Mouse (Mus musculus): ENCODE data around the gene Ankrd65. TPM values are rescaled to one million over a fixed set of nuclear protein-coding genes. Genes with fewer than 3 reads are reported as not detected.

Ankrd65 gene
- total and polyA plus RNA-seq, 3 experiments: not detected

DNA sequence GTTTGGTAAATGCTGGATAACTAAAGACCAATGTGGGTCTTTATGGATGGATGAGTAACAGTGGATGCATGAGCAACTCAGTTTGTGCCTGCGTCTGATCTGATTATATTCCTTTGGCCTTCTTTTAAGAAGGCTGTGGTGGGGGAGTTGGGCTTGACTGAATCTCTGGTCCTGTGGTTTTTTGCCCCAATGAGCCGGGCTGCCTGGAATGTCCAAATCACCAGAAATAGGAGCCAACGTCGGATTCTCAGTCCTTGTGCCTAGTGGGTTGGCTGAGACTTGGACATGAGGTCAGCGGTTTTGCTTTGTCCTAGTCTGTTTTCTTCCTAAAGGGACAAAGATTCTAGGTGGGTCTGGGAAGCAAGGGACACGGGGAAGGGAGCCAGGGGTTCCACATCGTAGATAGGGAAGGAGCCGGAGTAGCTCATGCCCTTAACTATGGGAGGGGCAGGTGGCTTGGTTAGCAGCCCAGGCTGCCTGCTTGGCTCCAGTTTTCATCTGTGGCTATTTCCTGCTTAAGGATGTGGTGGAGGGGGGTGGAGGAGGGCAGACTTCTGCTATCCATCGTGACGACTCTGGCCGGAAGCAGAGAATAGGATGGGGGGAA is 47.3 kb downstream of the Ankrd65 start:
- no peak overlapping the region for H3K27ac ChIP-seq (ENCODE audit: insufficient read depth, low read depth)
- H3K9me3 ChIP-seq (replicated peaks; ENCODE audit: low read length): peaks cover 3% of the 10 kb centered on the region
- TF ChIP-seq TCF12 (IDR thresholded peaks at IDR 0.05; ENCODE audit: low read depth, low read length) (no peak), MXI1 (IDR thresholded peaks at IDR 0.05; ENCODE audit: low read depth, low read length) (no peak), CHD2 (IDR thresholded peaks at IDR 0.05; ENCODE audit: low read length) (no peak), HCFC1 (IDR thresholded peaks at IDR 0.05; ENCODE audit: low read depth, low read length) (no peak), CHD1 (IDR thresholded peaks at IDR 0.05; ENCODE audit: low read depth, low read length) (no peak), NELFE (IDR thresholded peaks at IDR 0.05; ENCODE audit: low read depth, low read length) (no peak), GABPA (IDR thresholded peaks at IDR 0.05; ENCODE audit: insufficient replicate concordance, low read depth, low read length) (no peak), JUN (IDR thresholded peaks at IDR 0.05; ENCODE audit: insufficient read depth, low read depth, low read length) (no peak), PAX5 (IDR thresholded peaks at IDR 0.05; ENCODE audit: low read length) (no peak), ETS1 (conservative IDR thresholded peaks at IDR 0.05; ENCODE audit: low read depth, low read length) (no peak), UBTF (IDR thresholded peaks at IDR 0.05; ENCODE audit: low read depth, low read length) (no peak), ZMIZ1 (IDR thresholded peaks at IDR 0.05; ENCODE audit: low read depth, low read length) (no peak), BHLHE40 (IDR thresholded peaks at IDR 0.05; ENCODE audit: low read depth, low read length) (no peak), MAX (IDR thresholded peaks at IDR 0.05; ENCODE audit: low read length) (no peak), E2F4 (IDR thresholded peaks at IDR 0.05; ENCODE audit: insufficient replicate concordance, low read depth, low read length) (no peak), SIN3A (IDR thresholded peaks at IDR 0.05; ENCODE audit: low read length) (no peak)
- in situ Hi-C loops (cut with MboI; ENCODE audit: low pct_ligation_motif_present, low pct_unique_long_range_greater_than_20kb, low sequenced_read_pairs): loop anchor here (5.0 to 10.0 kb wide), 2 partner anchors 40 to 107 kb away; partner anchors contain the start of gene Ube2j2
- H3K4me2 ChIP-seq (ENCODE audit: insufficient read depth, low read depth, poor library complexity, severe bottlenecking): no peak overlapping the region
- dilution Hi-C loops (cut with MboI; ENCODE audit: extremely low pct_ligation_motif_present, extremely low pct_unique_long_range_greater_than_20kb, low sequenced_read_pairs): no loop called here
- no peak overlapping the region for H3K4me3 ChIP-seq (replicated peaks in 1 of 3; ENCODE audit: low read depth in 2 of 3, low read length in 2 of 3, poor library complexity in 1 of 3)
- peaks cover 25 to 46% of the 10 kb centered on the region in 2 experiments for H3K4me1 ChIP-seq (ENCODE audit: control insufficient read depth in 1 of 2, insufficient read depth in 2 of 2)
- no peaks in the 10 kb centered on the region for H3K27me3 ChIP-seq (replicated peaks)
- peaks cover 17 to 33% of the 10 kb centered on the region in 2 experiments for H3K36me3 ChIP-seq (replicated peaks in 1 of 2; ENCODE audit: control insufficient read depth in 1 of 2, insufficient read depth in 1 of 2, low read length in 1 of 2)
- peaks cover 10% of the 10 kb centered on the region for H3K79me2 ChIP-seq (replicated peaks; ENCODE audit: control insufficient read depth, extremely low read depth, insufficient read depth, poor library complexity, severe bottlenecking)
- no peak for DNase-seq (ENCODE audit: extremely low read depth)
- no peak overlapping the region for H3K9ac ChIP-seq (ENCODE audit: insufficient read depth, low read depth)

DNA sequence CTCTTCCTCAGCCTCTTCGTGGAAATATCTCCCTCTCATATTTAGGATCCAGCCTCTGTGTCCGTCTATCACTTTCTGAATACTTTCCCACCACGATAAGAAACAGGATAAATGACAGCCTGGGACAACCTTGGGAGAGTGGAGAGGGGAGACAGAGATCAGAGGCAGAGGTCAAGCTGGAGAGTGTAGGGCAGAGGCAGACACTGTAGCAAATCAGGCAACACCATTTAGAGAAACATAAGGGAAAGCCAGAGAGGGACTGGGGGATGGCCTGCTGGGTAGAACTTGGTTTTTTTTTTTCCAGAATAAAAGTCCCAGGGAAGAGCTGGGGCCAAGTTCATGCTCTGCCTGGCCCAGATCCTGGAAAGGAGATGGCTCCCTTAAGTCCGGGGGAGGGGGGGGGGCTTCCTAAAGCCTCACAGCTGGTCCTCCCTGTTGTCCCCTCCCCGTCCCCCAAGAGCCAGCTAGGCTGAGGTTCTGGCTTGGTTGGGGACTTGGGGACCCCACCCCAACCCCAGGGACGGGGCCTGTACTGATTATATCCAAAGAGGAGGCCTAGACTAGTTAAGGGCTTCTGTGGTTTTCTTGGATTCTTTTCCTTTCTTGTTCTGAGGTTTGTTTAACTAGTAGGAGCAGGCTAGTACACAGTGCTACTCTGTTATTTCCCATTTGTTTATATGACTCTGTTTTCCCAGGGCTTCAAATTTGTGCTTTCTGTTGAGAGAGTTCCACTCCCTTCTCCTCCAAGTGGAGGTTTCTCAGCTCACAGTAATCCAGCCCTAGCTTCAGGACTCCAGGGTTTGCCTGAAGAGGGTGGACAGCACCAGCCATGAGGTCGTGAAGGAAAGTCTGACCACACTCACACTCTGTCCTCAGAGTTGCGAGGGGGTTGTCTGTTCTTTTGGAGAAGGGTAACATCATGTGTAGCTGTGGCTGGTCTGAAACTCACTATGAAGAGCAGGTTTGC is 48.2 kb downstream of the Ankrd65 start:
- no peak for TF ChIP-seq E2F4 (IDR thresholded peaks at IDR 0.05; ENCODE audit: insufficient replicate concordance, low read depth, low read length)
- peaks cover 20 to 36% of the 10 kb centered on the region in 2 experiments for H3K4me1 ChIP-seq (ENCODE audit: control insufficient read depth in 1 of 2, insufficient read depth in 2 of 2)
- no peak for DNase-seq (ENCODE audit: extremely low read depth)
- H3K4me3 ChIP-seq (replicated peaks in 1 of 3; ENCODE audit: low read depth in 2 of 3, low read length in 2 of 3, poor library complexity in 1 of 3): peak overlapping the region in 1 of 3 experiments; percentile 5
- in situ Hi-C loops (cut with MboI; ENCODE audit: low pct_ligation_motif_present, low pct_unique_long_range_greater_than_20kb, low sequenced_read_pairs) (loop anchor here (5.0 to 10.0 kb wide), 2 partner anchors 39 to 106 kb away; partner anchors contain the start of gene Ube2j2), dilution Hi-C loops (cut with MboI; ENCODE audit: extremely low pct_ligation_motif_present, extremely low pct_unique_long_range_greater_than_20kb, low sequenced_read_pairs) (no loop called here)
- 0 out of 2 replicates have a peak, but pooled peaks cover under 1% of the 10 kb centered on the region for H3K79me2 ChIP-seq (replicated peaks; ENCODE audit: control insufficient read depth, extremely low read depth, insufficient read depth, poor library complexity, severe bottlenecking)
- peak overlapping the region; percentile 71 for H3K9ac ChIP-seq (ENCODE audit: insufficient read depth, low read depth)
- H3K27ac ChIP-seq (ENCODE audit: insufficient read depth, low read depth): peak overlapping the region; percentile 65
- no peaks in the 10 kb centered on the region for H3K27me3 ChIP-seq (replicated peaks)
- H3K4me2 ChIP-seq (ENCODE audit: insufficient read depth, low read depth, poor library complexity, severe bottlenecking): peak overlapping the region; percentile 90
- H3K9me3 ChIP-seq (replicated peaks; ENCODE audit: low read length): peaks cover 3% of the 10 kb centered on the region
- peaks cover 18 to 33% of the 10 kb centered on the region in 2 experiments for H3K36me3 ChIP-seq (replicated peaks in 1 of 2; ENCODE audit: control insufficient read depth in 1 of 2, insufficient read depth in 1 of 2, low read length in 1 of 2)
